Mouse (Mus musculus) colon, adult 2 months (tissue): ENCODE results near the gene Anpep. TPM values are rescaled to one million over a fixed set of nuclear protein-coding genes. Genes with fewer than 3 reads are reported as not detected.

Source experiments
- polyA plus RNA-seq: library from polyadenylated mRNA; depleted of rRNA; stranded (reverse); fragments of >200 nt; gene quantifications from 2 replicates; pipeline ENCODE4 v1.2.3, GENCODE M21; 2012; rRNA removed

The Anpep gene
- 21.2 and 22.2 TPM in 2 replicates for polyA plus RNA-seq

GRCm38 (mm10) chr7:79860811-79861210 lies at the start of gene Anpep:
Gene Anpep, minus strand, starts transcription at chr7:79861059.

GRCm38 (mm10) chr7:79810611-79811506 lies 50.0 kb downstream of the Anpep start, which contains the start of gene Mesp2:
Gene Mesp2, plus strand, starts transcription at chr7:79810727.

DNA sequence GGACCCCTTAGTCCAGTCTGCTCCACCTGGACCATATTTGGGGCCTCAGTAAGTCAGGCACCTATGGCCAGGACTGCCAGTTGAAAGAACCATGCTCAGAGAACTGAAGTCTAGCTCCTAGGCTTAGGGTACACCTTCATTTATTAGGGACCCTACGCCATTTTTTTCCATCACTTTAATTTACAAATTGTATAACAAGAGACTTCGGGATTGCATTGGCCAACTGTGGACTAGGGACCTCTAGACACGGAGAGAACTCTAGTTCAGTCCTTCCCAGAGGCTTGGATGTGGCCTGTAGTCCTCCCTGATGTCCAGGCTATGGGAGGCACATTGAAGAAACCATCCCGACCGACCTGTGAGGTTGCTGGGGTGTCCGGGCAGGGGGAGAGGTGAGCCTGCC lies 67.2 kb downstream of the Anpep start, which contains the start of gene Mesp1:
Mesp1 (minus strand) TSS at position 101 of the 400 bp plus-strand sequence.

Other genes with a start within 250 kb of the Anpep start
- gene Rhcg, start 243.4 kb downstream of the Anpep start, polyA plus RNA-seq: 0.07 TPM in 1 of 2 replicates, not detected in the other
- gene Ticrr, start 200.9 kb downstream of the Anpep start, polyA plus RNA-seq: 0.97 and 1.4 TPM in 2 replicates
- 1.5 and 2.1 TPM in 2 replicates for gene Kif7, start 145.3 kb downstream of the Anpep start, polyA plus RNA-seq
- 16.0 and 26.6 TPM in 2 replicates for gene Plin1, start 128.2 kb downstream of the Anpep start, polyA plus RNA-seq
- 15.4 and 17.3 TPM in 2 replicates for gene Pex11a, start 117.9 kb downstream of the Anpep start, polyA plus RNA-seq
- gene Wdr93, start 117.9 kb downstream of the Anpep start, polyA plus RNA-seq: 0.10 and 0.17 TPM in 2 replicates
- 0.26 and 0.29 TPM in 2 replicates for gene Mesp1, start 67.3 kb downstream of the Anpep start, polyA plus RNA-seq
- 0.80 and 0.98 TPM in 2 replicates for gene Mesp2, start 50.3 kb downstream of the Anpep start, polyA plus RNA-seq
- 11.7 and 11.9 TPM in 2 replicates for gene Ap3s2, start 59.6 kb upstream of the Anpep start, polyA plus RNA-seq
- gene Arpin, start 74.3 kb upstream of the Anpep start, polyA plus RNA-seq: 21.7 and 22.6 TPM in 2 replicates
- gene Zfp710, start 163.8 kb upstream of the Anpep start, polyA plus RNA-seq: 62.4 and 62.9 TPM in 2 replicates